Mouse (Mus musculus) G1E (cell line): ENCODE results near the gene Psen1. TPM values are rescaled to one million over a fixed set of nuclear protein-coding genes. Genes with fewer than 3 reads are reported as not detected.
A peak's percentile ranks its signal among the peaks of the same experiment; 100 is the strongest.

Experiments
- ATAC-seq: 2 replicates; pipeline ENCODE4 v1.8.0; 2016; ENCODE audit warnings: mild to moderate bottlenecking; ENCODE audit not compliant: insufficient number of reproducible peaks, poor library complexity, low FRiP score, severe bottlenecking; ENCODE audit errors: extremely low read depth
- DNase-seq: peaks from one replicate; pipeline ENCODE4 v3.0.0; 2012; ENCODE audit warnings: low spot score
- H3K27me3 ChIP-seq: 2 replicates; pipeline ENCODE4 v1.6.1; 2012; ENCODE audit warnings: mild to moderate bottlenecking, low read length, inconsistent platforms; ENCODE audit not compliant: insufficient read depth
- H3K36me3 ChIP-seq: replicated peaks from 2 replicates; pipeline ENCODE3; 2012; ENCODE audit warnings: mild to moderate bottlenecking, inconsistent platforms
- H3K4me1 ChIP-seq: 2 replicates; pipeline ENCODE4 v1.6.1; 2012; ENCODE audit warnings: low read depth, low read length, inconsistent platforms, mixed read lengths; ENCODE audit not compliant: insufficient read depth
- H3K4me3 ChIP-seq: 2 replicates; pipeline ENCODE4 v1.5.1; 2012; ENCODE audit warnings: low read depth, mild to moderate bottlenecking, inconsistent platforms, low read length, moderate library complexity, mixed read lengths
- H3K9me3 ChIP-seq: replicated peaks from 2 replicates; pipeline ENCODE4 v1.6.1; 2012; ENCODE audit warnings: inconsistent platforms
- CTCF ChIP-seq: IDR thresholded peaks from 2 replicates; pipeline ENCODE4 v1.5.1; 2012; ENCODE audit warnings: low read depth, low read length, inconsistent platforms, mixed read lengths
- GATA1 ChIP-seq: IDR thresholded peaks from 2 replicates; pipeline ENCODE4 v1.6.1; 2012; ENCODE audit warnings: borderline replicate concordance, low read length, inconsistent platforms, mixed read lengths
- GATA2 ChIP-seq: IDR thresholded peaks from 2 replicates; pipeline ENCODE4 v1.6.1; 2012; ENCODE audit warnings: low read depth, low read length, inconsistent platforms, borderline replicate concordance
- POLR2AphosphoS5 ChIP-seq: IDR thresholded peaks from 2 replicates; pipeline ENCODE4 v1.6.1; 2012; ENCODE audit warnings: low read depth, low read length, inconsistent platforms; ENCODE audit not compliant: insufficient replicate concordance
- TAL1 ChIP-seq: conservative IDR thresholded peaks from 2 replicates; pipeline ENCODE4 v1.6.1; 2012; ENCODE audit warnings: low read depth, low read length, inconsistent platforms, mixed read lengths
- polyA plus RNA-seq: library from polyadenylated mRNA; stranded (reverse); fragments of >175 nt; gene quantifications from 2 replicates; pipeline ENCODE4 v1.2.3, GENCODE M21; 2012
- total RNA-seq, 2 experiments: library from RNA; stranded (forward) in 1 of 2; stranded (reverse) in 1 of 2; fragments of 200-1000 nt in 1 of 2; fragments of >200 nt in 1 of 2; fragmentation: Nextera tagmentation in 1 of 2; gene quantifications; 2 replicates each; pipeline ENCODE4 v1.2.3; 2014 to 2017

The Psen1 gene
- total and polyA plus RNA-seq, 3 experiments: 32.5 to 123 (median 74.3) TPM

- DNase-seq (no peak), ATAC-seq (no peak)
- no peak for TF ChIP-seq GATA2
- TF ChIP-seq CTCF: no peak
- TF ChIP-seq TAL1: no peak
- TF ChIP-seq POLR2AphosphoS5: no peak
- no peak for TF ChIP-seq GATA1
- Histone ChIP-seq H3K4me1 (peaks cover 11% of the 10 kb centered on the region), H3K36me3 (peaks cover 3% of the 10 kb centered on the region), H3K27me3 (peaks cover 63% of the 10 kb centered on the region), H3K4me3 (no peak overlapping the region), H3K9me3 (no peaks in the 10 kb centered on the region)
Measured at GRCm38 (mm10) chr12:83767833-83768232, 79.9 kb downstream of the Psen1 start.

DNA sequence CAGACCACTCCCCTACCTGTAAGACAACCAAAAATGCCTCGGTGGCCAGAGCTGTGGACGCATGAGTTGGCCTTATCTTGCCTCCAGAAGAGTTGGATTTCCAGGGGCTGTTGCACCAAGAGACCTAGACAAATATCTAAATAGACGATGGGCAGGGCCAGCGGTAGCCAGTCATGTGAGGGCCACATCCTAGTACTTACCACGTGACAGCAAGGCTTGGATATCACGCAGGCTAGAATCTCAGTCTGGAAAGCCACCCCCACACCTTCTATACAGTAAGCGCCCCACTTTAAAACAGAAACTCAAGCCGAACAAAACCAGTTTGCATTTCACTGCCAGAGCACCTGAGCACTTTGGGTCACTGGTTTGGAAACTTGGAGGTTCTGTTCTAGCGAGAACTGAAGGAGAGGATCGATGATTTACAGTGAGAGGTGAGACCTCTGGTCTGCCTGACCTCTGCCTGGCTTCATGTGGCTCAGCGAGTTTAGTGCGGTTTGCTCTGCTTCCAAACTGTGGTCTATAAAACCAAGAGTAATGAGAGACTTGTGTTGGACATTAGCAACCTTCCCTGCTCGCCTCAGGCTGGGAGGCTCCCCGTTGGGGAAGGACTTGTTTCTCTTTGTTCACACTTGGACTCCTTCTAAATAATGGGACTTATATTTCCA is 80.4 kb downstream of the Psen1 start:
- H3K4me1 ChIP-seq: peaks cover 10% of the 10 kb centered on the region
- H3K9me3 ChIP-seq: no peaks in the 10 kb centered on the region
- no peak overlapping the region for H3K4me3 ChIP-seq
- peaks cover 6% of the 10 kb centered on the region for H3K36me3 ChIP-seq
- DNase-seq (no peak), ATAC-seq (no peak)
- TF ChIP-seq CTCF (no peak), TAL1 (no peak), GATA2 (no peak), GATA1 (no peak), POLR2AphosphoS5 (no peak)
- H3K27me3 ChIP-seq: peaks cover 64% of the 10 kb centered on the region

DNA sequence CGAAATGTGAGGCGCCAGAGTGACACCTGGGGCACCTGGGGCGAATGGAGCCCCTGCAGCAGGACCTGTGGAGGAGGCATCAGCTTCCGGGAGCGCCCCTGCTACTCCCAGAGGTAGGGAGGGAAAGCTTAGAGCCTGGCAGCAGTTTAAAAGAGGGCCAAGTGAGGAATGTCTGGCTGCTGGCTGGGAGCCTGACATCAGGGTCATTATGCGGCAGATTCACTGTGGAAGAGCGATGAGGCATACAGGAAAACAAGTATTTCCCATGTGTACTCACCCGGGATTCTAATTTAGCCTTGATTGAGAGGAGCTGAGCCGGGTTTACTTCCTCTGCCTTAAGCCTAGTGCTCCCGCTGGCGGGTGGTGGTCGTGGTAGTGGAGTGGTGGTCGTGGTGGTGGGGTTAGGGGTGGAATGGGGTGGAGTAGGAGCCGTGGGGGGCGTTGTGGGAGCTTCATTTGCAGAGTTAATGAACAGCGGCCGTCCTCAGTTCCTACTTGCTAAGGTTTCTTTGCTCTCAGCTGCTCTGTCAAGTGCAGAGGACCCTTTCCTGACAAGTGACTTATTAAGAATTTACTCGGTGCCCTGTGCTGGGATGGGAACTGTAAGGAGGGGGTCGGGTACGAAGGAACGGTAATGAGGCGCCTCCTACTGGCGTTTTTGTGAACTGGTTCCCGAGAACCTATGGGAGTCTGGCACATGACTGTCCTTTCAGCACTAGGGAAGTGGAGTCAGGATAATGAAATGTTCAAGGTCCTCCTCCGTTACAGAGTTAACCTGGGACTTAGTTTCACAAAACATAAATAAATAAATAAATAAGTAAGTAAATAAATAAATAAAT is 82.7 kb downstream of the Psen1 start:
- Histone ChIP-seq H3K36me3 (peaks cover 15% of the 10 kb centered on the region), H3K4me1 (peaks cover 2% of the 10 kb centered on the region; the same call in 1 of the 2 replicates), H3K4me3 (no peak overlapping the region), H3K27me3 (peaks cover 72% of the 10 kb centered on the region), H3K9me3 (no peaks in the 10 kb centered on the region)
- TF ChIP-seq GATA2 (no peak), POLR2AphosphoS5 (no peak), GATA1 (no peak), CTCF (peak; percentile 56)
- ATAC-seq (no peak), DNase-seq (peak; percentile 68)

DNA sequence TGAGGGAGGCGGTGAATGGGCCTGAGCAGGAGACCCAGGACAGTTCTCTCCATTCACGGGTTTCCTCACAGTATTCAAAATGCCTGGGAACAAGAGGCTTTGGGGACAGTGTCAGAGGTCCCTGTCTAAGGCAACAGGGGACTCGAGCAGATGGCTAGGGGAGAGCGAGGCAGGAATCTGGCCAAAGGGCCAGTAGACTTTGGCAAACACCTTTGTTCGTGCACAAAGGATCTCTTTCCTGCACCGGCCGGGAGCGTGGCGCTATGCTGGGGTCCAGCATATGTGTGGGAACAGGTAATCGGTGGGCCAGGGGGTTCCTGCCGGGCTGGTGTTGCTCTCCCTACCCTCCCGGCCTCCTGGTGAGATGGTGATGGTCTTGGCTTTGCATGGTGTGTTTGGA is 87.7 kb downstream of the Psen1 start:
- Histone ChIP-seq H3K4me1 (no peaks in the 10 kb centered on the region), H3K27me3 (peaks cover 78% of the 10 kb centered on the region), H3K9me3 (no peaks in the 10 kb centered on the region), H3K36me3 (peaks cover 19% of the 10 kb centered on the region), H3K4me3 (no peak overlapping the region)
- TF ChIP-seq GATA2: no peak
- no peak for TF ChIP-seq TAL1
- no peak for TF ChIP-seq POLR2AphosphoS5
- no peak for TF ChIP-seq GATA1
- no peak for TF ChIP-seq CTCF
- ATAC-seq (no peak), DNase-seq (no peak)

DNA sequence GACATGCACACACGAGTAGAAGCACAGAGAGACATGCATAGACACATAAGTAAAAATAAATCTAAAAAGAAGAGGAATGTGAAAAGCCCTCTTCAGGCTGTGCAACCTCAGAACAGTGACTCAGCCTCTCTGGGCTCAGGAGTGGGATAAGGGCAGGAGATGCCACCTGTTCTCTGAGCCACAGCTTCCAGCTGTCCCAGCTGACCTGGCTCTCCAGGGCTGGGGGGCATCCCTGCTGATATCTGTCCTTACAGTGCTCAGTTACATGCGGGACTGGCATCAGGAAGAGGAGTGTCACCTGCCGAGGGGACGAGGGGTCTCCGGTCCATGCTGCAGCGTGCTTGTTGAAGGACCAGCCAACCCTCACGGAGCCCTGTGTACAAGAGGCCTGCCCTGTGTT is 88.8 kb downstream of the Psen1 start:
- no peak for ATAC-seq
- Histone ChIP-seq H3K4me3 (no peak overlapping the region), H3K4me1 (no peaks in the 10 kb centered on the region), H3K27me3 (peaks cover 82% of the 10 kb centered on the region), H3K9me3 (no peaks in the 10 kb centered on the region), H3K36me3 (peaks cover 19% of the 10 kb centered on the region)
- DNase-seq: no peak
- TF ChIP-seq CTCF (no peak), GATA2 (no peak), GATA1 (no peak), POLR2AphosphoS5 (no peak), TAL1 (no peak)

DNA sequence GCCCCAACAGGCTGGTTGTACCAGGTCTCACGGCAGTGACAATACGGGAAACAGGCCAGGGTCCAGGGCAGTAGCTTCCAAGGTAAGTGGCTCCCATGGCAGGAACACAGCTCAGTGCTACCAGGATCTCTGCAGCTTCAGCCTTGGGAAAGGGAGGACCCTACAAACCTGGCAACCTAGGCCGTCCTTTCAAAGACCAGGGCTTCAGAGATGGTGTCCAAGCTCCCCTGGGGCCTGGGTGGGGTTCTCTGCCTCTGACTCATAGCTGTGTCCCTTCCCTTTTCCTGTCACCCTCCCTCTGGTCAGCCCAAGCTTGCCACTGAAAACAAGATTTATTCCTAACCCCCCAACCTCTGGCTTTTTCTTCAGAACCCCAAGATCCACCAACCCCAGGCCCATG is 92.2 kb downstream of the Psen1 start:
- TF ChIP-seq POLR2AphosphoS5 (no peak), GATA1 (no peak), GATA2 (no peak), TAL1 (no peak), CTCF (no peak)
- H3K4me3 ChIP-seq: no peak overlapping the region
- peaks cover 4% of the 10 kb centered on the region for H3K36me3 ChIP-seq
- no peak for ATAC-seq
- H3K4me1 ChIP-seq: no peaks in the 10 kb centered on the region
- peaks cover 89% of the 10 kb centered on the region for H3K27me3 ChIP-seq
- no peaks in the 10 kb centered on the region for H3K9me3 ChIP-seq
- DNase-seq: no peak
